Mouse (Mus musculus) kidney, embryonic 14.5 days (tissue): Measurements from ENCODE around the gene Flvcr2. TPM values are rescaled to one million over a fixed set of nuclear protein-coding genes. Genes with fewer than 3 reads are reported as not detected.
A peak's percentile ranks its signal among the peaks of the same experiment; 100 is the strongest.
"Not testable (repeated sequence)": the region's sequence is repeated elsewhere in the genome, so short reads cannot be mapped to it uniquely, and the experiment has no call there.

Experiments
- ATAC-seq: fragments of 200-750 bp; cut with Nextera tagmentation; 2 replicates; pipeline ENCODE4 v1.8.0; 2017; ENCODE audit warnings: moderate number of reproducible peaks, mild to moderate bottlenecking, moderate TSS enrichment, moderate library complexity; ENCODE audit not compliant: low FRiP score, low TSS enrichment
- H3K27ac ChIP-seq: fragments of 300-500 bp; sonication (generic); 2 replicates; pipeline ENCODE4 v1.5.1; 2014; ENCODE audit warnings: low read depth, mild to moderate bottlenecking, low read length, moderate library complexity, mixed read lengths
- H3K27me3 ChIP-seq: fragments of 300-500 bp; sonication (generic); 2 replicates; pipeline ENCODE4 v1.6.1; 2014; ENCODE audit warnings: mild to moderate bottlenecking, low read length; ENCODE audit not compliant: control insufficient read depth, insufficient read depth
- H3K36me3 ChIP-seq: fragments of 300-500 bp; sonication (generic); 2 replicates; pipeline ENCODE4 v1.6.1; 2014; ENCODE audit warnings: low read length, mixed read lengths; ENCODE audit not compliant: control insufficient read depth, insufficient read depth
- H3K4me1 ChIP-seq: fragments of 300-500 bp; sonication (generic); 2 replicates; pipeline ENCODE4 v1.6.1; 2014; ENCODE audit warnings: low read length, mixed read lengths; ENCODE audit not compliant: control insufficient read depth, insufficient read depth
- H3K4me2 ChIP-seq: fragments of 300-500 bp; sonication (generic); replicated peaks from 2 replicates; pipeline ENCODE4 v1.6.1; 2014; ENCODE audit warnings: low read depth, mild to moderate bottlenecking, low read length
- H3K4me3 ChIP-seq: fragments of 300-500 bp; sonication (generic); 2 replicates; pipeline ENCODE4 v1.5.1; 2014; ENCODE audit warnings: mild to moderate bottlenecking, low read length
- H3K9ac ChIP-seq: fragments of 300-500 bp; sonication (generic); 2 replicates; pipeline ENCODE4 v1.6.1; 2014; ENCODE audit warnings: low read depth, mild to moderate bottlenecking, low read length, moderate library complexity
- H3K9me3 ChIP-seq: fragments of 300-500 bp; sonication (generic); 2 replicates; pipeline ENCODE4 v1.6.1; 2016; ENCODE audit warnings: low read length; ENCODE audit not compliant: control insufficient read depth
- whole genome bisulfite sequencing: fragments of 180-500 bp; shearing (Covaris S2); extraction: QIAGEN DNeasy Blood & Tissue Kit; methylation state at CpG from one replicate; pipeline ENCODE4 v1.1.7; 2014; 5-methylcytosine and 5-hydroxymethylcytosine counted together
- polyA plus RNA-seq: library from polyadenylated mRNA; unstranded; fragments of >200 nt; fragmentation: Nextera tagmentation; extraction: Ambion mirVana; gene quantifications from 2 replicates; pipeline ENCODE4 v1.2.1, GENCODE M21; 2014

Flvcr2 gene
- polyA plus RNA-seq, result 0.94 and 2.2 TPM in 2 replicates

- Histone ChIP-seq H3K9me3 (no peaks in the 10 kb centered on the region), H3K36me3 (no peaks in the 10 kb centered on the region), H3K4me2 (peak within 1 kb of the TSS; percentile 98), H3K27ac (no peak within 1 kb of the TSS), H3K27me3 (no peaks in the 10 kb centered on the region; the same call in 1 of the 2 replicates), H3K4me3 (peak within 1 kb of the TSS; percentile 48), H3K4me1 (no peaks in the 10 kb centered on the region), H3K9ac (peak within 1 kb of the TSS; percentile 53)
- peak; percentile 88 for ATAC-seq
- WGBS, result under 1% methylated on average over 49 of the region's 51 CpGs
Observed at GRCm38 (mm10) chr12:85745827-85746695, at the start of gene Flvcr2. Gene Flvcr2, plus strand, starts transcription at chr12:85746539.

DNA sequence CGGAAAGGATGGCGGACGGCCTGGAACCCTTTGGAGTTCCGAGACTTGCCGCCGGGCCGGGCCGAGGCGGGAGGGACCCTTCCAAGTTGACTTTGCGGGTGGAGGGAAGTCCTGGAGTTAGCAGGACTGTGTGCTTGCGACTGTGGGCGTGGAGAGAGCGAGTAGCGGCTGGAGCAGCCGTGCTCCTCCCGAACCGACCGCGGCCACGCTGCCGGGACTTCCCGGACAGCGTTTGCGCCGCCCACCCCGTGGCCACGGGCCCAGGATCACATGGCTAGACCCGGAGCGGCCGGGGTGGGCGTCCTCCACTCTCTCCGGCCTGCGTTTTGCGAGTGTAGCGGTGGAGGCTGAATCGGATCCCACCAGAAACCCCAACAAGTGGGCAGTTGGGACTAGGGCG lies 48.2 kb upstream of the Flvcr2 start:
- not testable (repeated sequence) for H3K9me3 ChIP-seq, H3K27ac ChIP-seq, H3K4me1 ChIP-seq, H3K27me3 ChIP-seq, H3K36me3 ChIP-seq
- ATAC-seq, result peak; percentile 93
- peak overlapping the region; percentile 18; the same call in 1 of the 2 replicates for H3K9ac ChIP-seq
- peak overlapping the region; percentile 34 for H3K4me2 ChIP-seq
- WGBS, result 31% methylated on average over 10 of the region's 37 CpGs
- peak overlapping the region; percentile 16; the same call in 1 of the 2 replicates for H3K4me3 ChIP-seq

DNA sequence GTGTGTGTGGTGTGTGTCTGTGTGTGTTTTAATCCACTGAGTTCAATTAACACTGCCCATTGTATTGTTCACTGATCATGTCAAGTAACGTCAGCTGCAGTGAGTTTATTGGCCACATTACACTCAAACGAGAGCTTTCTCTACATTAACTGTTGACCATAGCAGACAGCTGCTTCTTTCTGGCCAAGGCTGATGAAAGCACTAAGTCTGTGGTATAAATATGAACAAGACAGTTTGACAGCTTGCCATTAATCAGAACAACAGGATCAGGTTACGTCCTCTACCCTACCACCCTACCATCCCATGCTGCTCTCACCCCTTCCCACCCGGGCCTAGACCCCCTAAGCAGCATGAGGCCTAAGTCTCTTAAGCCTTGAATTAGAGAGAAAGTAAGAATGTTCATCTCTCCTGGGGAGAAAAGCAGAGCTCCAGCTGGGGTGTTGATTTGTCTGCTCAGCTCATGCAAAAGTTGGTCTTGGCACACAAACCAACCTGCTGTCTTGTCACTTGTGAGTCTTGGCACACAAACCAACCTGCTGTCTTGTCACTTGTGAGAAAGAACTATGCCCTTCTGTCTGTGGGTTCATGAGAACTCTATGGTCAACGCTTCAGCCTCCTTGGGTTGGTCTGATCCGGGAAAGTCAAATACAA lies 46.0 kb upstream of the Flvcr2 start:
- H3K4me2 ChIP-seq, result no peak overlapping the region
- no peak for ATAC-seq

GRCm38 (mm10) chr12:85700842-85701223 lies 45.5 kb upstream of the Flvcr2 start:
- Histone ChIP-seq H3K4me2 (no peak overlapping the region), H3K9me3 (no peaks in the 10 kb centered on the region), H3K4me1 (0 out of 2 replicates have a peak, but pooled peaks cover 8% of the 10 kb centered on the region), H3K9ac (no peak overlapping the region), H3K27me3 (no peaks in the 10 kb centered on the region), H3K4me3 (no peak overlapping the region), H3K36me3 (no peaks in the 10 kb centered on the region), H3K27ac (no peak overlapping the region)
- ATAC-seq, result no peak
- 91% methylated on average over 7 of the region's 7 CpGs for WGBS

More for the DNA sequence above, 46.0 kb upstream of the Flvcr2 start:
- Histone ChIP-seq H3K9ac (no peak overlapping the region), H3K36me3 (no peaks in the 10 kb centered on the region), H3K4me1 (0 out of 2 replicates have a peak, but pooled peaks cover 7% of the 10 kb centered on the region), H3K27ac (no peak overlapping the region), H3K4me3 (no peak overlapping the region), H3K9me3 (no peaks in the 10 kb centered on the region), H3K27me3 (no peaks in the 10 kb centered on the region)
- 58% methylated on average over 6 of the region's 6 CpGs for WGBS

DNA sequence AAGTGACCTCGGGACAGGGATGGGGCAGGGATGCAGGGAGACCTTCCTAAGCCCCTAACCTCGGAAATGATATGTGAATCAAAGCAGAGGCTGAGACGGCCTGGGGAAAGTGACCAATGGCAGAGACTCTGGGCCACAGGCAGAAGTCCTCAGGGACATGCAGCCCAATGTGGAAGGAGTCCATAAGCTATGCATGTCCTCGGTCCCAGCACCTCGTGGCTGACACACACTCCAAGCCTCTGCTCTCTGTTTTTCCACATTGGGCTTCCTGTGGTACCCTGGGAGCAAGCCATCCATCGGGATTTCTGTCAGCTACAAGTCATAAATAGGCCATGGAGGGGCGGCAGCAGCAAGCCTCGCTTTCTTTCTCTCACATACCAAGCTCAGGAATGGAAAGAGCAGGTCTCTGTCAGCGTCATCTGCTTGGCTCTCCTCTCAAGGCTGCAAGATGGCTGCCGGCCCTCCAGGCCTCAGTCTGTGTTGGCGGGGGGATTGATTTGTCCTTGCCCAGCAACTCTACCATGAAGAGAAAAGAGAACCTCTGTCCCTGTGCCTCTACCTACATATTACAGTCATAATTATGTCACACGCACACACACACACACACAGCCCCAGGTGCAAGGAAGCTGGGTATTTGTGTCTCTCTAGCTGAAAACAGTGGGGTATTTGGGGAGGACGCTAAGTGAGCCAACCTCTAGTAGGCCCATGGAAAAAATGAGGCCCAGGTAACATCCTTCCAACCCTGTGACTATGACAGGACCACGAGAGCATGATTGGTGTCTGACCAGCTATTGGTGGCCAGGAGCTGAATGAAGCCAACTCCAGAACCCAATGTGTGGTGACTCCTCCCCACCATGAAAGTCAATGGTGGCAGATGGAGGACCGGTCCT lies 43.9 kb upstream of the Flvcr2 start:
- ATAC-seq, result no peak
- H3K4me3 ChIP-seq, result no peak overlapping the region
- WGBS, result 77% methylated on average over 15 of the region's 15 CpGs

GRCm38 (mm10) chr12:85703507-85703906 lies 42.8 kb upstream of the Flvcr2 start:
- no peak overlapping the region for H3K4me3 ChIP-seq
- no peaks in the 10 kb centered on the region for H3K36me3 ChIP-seq
- no peak overlapping the region for H3K4me2 ChIP-seq
- H3K9ac ChIP-seq, result no peak overlapping the region
- WGBS, result 70% methylated on average over 3 of the region's 3 CpGs
- no peaks in the 10 kb centered on the region for H3K9me3 ChIP-seq
- no peaks in the 10 kb centered on the region for H3K27me3 ChIP-seq
- 0 out of 2 replicates have a peak, but pooled peaks cover 8% of the 10 kb centered on the region for H3K4me1 ChIP-seq
- H3K27ac ChIP-seq, result no peak overlapping the region
- ATAC-seq, result no peak

More for the DNA sequence above, 43.9 kb upstream of the Flvcr2 start:
- Histone ChIP-seq H3K27me3 (no peaks in the 10 kb centered on the region), H3K9me3 (no peaks in the 10 kb centered on the region), H3K27ac (no peak overlapping the region), H3K4me2 (no peak overlapping the region), H3K9ac (no peak overlapping the region), H3K4me1 (0 out of 2 replicates have a peak, but pooled peaks cover 8% of the 10 kb centered on the region), H3K36me3 (no peaks in the 10 kb centered on the region)

- no peaks in the 10 kb centered on the region for H3K36me3 ChIP-seq
- no peak overlapping the region; the same call in 1 of the 2 replicates for H3K4me2 ChIP-seq
- 68% methylated on average over 7 of the region's 7 CpGs for WGBS
- H3K27me3 ChIP-seq, result no peaks in the 10 kb centered on the region
- ATAC-seq, result no peak
- 0 out of 2 replicates have a peak, but pooled peaks cover 8% of the 10 kb centered on the region for H3K4me1 ChIP-seq
- no peak overlapping the region for H3K9ac ChIP-seq
- H3K27ac ChIP-seq, result peak overlapping the region; percentile 52; the same call in 1 of the 2 replicates
- H3K9me3 ChIP-seq, result no peaks in the 10 kb centered on the region
- no peak overlapping the region for H3K4me3 ChIP-seq
Observed at GRCm38 (mm10) chr12:85704566-85704965, 41.8 kb upstream of the Flvcr2 start.

DNA sequence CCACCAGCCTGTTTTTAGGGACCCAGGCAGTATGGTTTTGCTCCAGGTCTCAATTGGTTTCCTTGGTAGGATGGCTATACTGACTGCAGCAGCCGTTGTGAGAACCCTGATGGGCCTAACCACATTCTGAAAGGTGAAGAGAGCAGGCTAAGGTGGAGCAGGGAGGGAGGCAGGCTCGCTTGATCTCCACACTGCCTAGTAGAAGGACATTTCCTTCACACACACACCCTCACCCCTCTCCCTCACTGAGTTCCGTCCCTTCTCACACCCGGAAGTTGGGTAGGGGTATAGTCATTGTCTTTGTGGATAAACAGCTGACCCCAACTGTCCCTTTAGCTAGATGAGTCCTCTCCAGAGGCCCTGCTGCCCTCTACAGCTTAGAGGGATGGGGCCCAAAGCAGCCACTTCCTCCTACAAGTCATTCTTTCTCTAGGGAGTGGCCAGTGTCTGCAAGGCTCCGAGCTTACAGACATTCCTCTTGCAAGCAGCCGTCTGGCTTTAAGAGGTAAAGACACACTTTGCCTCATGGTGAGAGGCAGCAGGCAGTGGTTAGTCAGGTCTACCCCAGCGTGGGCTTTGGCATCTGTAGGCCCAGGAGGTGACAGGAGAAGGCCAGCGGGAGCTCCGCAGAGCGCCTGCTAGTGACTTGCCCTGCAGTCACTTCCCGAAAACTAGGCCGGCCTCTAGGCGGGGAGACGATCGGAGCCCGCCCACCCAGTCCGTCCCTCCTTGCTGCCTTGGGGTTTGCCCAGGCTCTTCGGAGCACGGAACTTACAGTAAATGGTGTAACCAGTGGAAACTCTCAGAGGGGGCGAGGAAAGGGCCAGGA lies 41.1 kb upstream of the Flvcr2 start:
- H3K27me3 ChIP-seq, result no peaks in the 10 kb centered on the region
- peak overlapping the region; percentile 41 for H3K4me3 ChIP-seq
- ATAC-seq, result peak; percentile 84
- H3K4me1 ChIP-seq, result 0 out of 2 replicates have a peak, but pooled peaks cover 8% of the 10 kb centered on the region
- no peaks in the 10 kb centered on the region for H3K36me3 ChIP-seq
- peak overlapping the region; percentile 67 for H3K4me2 ChIP-seq
- no peaks in the 10 kb centered on the region for H3K9me3 ChIP-seq
- H3K9ac ChIP-seq, result peak overlapping the region; percentile 53
- H3K27ac ChIP-seq, result peak overlapping the region; percentile 52; the same call in 1 of the 2 replicates
- 11% methylated on average over 20 of the region's 20 CpGs for WGBS
